Mouse (Mus musculus) neutrophil, adult 65 days (primary cell): Measurements from ENCODE around the gene Ptf1a. TPM values are rescaled to one million over a fixed set of nuclear protein-coding genes. Genes with fewer than 3 reads are reported as not detected.

Source experiments
- total RNA-seq: library from RNA; stranded (reverse); gene quantifications from 2 replicates; pipeline ENCODE4 v1.2.4, GENCODE M21; 2023

Gene Ptf1a
- not detected in 2 replicates for total RNA-seq

GRCm38 (mm10) chr2:19444931-19445831 is at the start of gene Ptf1a:
TSS of gene Ptf1a (plus strand) at chr2:19445663.

Other genes starting within 250 kb of the Ptf1a start
- gene Armc3, start 246.4 kb upstream of the Ptf1a start, total RNA-seq, result 2.9 and 3.2 TPM in 2 replicates
- gene Msrb2, start 74.2 kb upstream of the Ptf1a start, total RNA-seq, result 11.3 and 16.2 TPM in 2 replicates
- not detected in 2 replicates for gene 4921504E06Rik, start 108.3 kb downstream of the Ptf1a start, total RNA-seq
- 7.4 and 11.0 TPM in 2 replicates for gene Otud1, start 212.1 kb downstream of the Ptf1a start, total RNA-seq